Mouse (Mus musculus): ENCODE results near the gene Col6a4. TPM values are rescaled to one million over a fixed set of nuclear protein-coding genes. Genes with fewer than 3 reads are reported as not detected.

Gene Col6a4
- polyA plus RNA-seq, 1 experiment from 2014 or later = 0.86 TPM

DNA sequence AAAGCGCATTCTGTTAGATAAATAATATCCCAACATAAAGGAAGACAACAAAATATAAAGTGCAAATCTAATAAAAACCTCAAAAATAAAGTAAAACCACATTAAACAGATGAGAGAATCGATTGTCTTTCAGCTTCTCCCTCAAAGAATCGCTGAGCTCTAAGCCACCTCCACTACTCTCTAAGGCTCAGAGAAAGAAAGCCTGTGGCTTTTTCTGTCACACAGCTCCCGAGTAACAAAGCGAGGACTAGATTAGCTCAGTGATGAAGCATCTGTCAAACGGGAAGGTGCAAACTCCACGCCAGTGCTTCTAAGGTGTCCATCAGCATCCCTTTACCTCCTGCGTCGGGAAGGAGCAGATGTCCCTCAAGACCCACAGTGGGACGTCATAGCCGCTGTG is 98.6 kb downstream of the Col6a4 start:
- WGBS = 49% methylated on average over 11 of the region's 11 CpGs
- ATAC-seq (replicated peaks; ENCODE audit: low FRiP score, low read depth) (no peak), DNase-seq (ENCODE audit: low spot score) (no peak)
- Histone ChIP-seq H3K4me1 (replicated peaks; ENCODE audit: insufficient read depth, low read length) (no peaks in the 10 kb centered on the region), H3K9me3 (replicated peaks; ENCODE audit: low read length) (no peaks in the 10 kb centered on the region), H3K9ac (ENCODE audit: low read depth, low read length) (no peak overlapping the region), H3K36me3 (ENCODE audit: insufficient read depth, low read length) (no peaks in the 10 kb centered on the region), H3K4me3 (replicated peaks; ENCODE audit: low read depth, low read length) (no peak overlapping the region), H3K27ac (no peak overlapping the region), H3K4me2 (ENCODE audit: low read length) (no peak overlapping the region), H3K27me3 (ENCODE audit: insufficient read depth, low read length) (no peaks in the 10 kb centered on the region)
- no peak for TF ChIP-seq CTCF (IDR thresholded peaks at IDR 0.05; ENCODE audit: low read depth)

DNA sequence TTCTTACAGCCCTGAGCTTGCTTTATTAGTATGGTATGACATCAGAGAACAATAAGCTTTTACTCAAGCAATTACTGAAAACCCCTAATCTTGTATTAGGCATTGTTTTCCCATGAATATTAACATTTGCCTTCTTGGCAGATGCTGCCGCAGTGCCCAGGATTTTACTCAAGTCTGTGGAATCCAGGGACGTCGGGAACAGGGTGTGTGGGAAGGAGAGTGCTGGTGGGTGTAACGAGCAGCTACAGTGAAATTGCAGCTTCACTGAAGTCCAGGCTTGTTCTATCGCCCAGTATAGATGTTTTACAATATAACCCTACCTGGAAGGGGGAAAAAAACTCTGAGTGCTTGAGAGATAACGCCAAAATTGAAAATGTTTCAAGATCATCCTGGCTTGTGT is 104.2 kb downstream of the Col6a4 start:
- 69% methylated on average over 6 of the region's 6 CpGs for WGBS
- no peak for TF ChIP-seq CTCF (IDR thresholded peaks at IDR 0.05; ENCODE audit: low read depth)
- Histone ChIP-seq H3K4me2 (ENCODE audit: low read length) (no peak overlapping the region), H3K9me3 (replicated peaks; ENCODE audit: low read length) (no peaks in the 10 kb centered on the region), H3K4me1 (replicated peaks; ENCODE audit: insufficient read depth, low read length) (no peaks in the 10 kb centered on the region), H3K4me3 (replicated peaks; ENCODE audit: low read depth, low read length) (no peak overlapping the region), H3K36me3 (ENCODE audit: insufficient read depth, low read length) (no peaks in the 10 kb centered on the region), H3K27ac (no peak overlapping the region), H3K9ac (ENCODE audit: low read depth, low read length) (no peak overlapping the region), H3K27me3 (ENCODE audit: insufficient read depth, low read length) (no peaks in the 10 kb centered on the region)
- DNase-seq (ENCODE audit: low spot score) = no peak
- no peak for ATAC-seq (replicated peaks; ENCODE audit: low FRiP score, low read depth)

DNA sequence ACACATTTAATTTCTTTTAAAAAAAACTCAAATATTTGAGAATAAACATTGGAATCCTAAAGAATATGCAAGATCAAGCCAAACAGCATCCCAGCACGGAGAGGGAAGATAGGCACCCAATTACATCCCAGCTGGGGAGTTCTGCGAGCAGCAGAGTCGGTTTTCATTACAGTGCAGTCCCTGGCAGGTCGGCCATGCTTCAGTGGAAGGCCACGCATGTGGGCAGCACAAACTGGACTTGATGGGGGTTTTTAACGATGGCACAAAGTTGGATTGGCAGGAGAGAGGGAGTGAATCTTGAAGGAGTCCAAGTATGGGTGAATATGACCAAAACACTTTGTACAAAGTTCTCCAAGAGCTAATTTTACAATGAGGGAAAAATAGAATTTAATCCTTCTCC is 106.5 kb downstream of the Col6a4 start:
- Histone ChIP-seq H3K9me3 (replicated peaks; ENCODE audit: low read length) (no peaks in the 10 kb centered on the region), H3K4me2 (ENCODE audit: low read length) (no peak overlapping the region), H3K27me3 (ENCODE audit: insufficient read depth, low read length) (no peaks in the 10 kb centered on the region), H3K36me3 (ENCODE audit: insufficient read depth, low read length) (no peaks in the 10 kb centered on the region), H3K4me1 (replicated peaks; ENCODE audit: insufficient read depth, low read length) (no peaks in the 10 kb centered on the region), H3K9ac (ENCODE audit: low read depth, low read length) (no peak overlapping the region), H3K27ac (no peak overlapping the region), H3K4me3 (replicated peaks; ENCODE audit: low read depth, low read length) (no peak overlapping the region)
- no peak for ATAC-seq (replicated peaks; ENCODE audit: low FRiP score, low read depth)
- WGBS = 36% methylated on average over 6 of the region's 6 CpGs
- peak; percentile 59 for DNase-seq (ENCODE audit: low spot score)
- TF ChIP-seq CTCF (IDR thresholded peaks at IDR 0.05; ENCODE audit: low read depth) = no peak

DNA sequence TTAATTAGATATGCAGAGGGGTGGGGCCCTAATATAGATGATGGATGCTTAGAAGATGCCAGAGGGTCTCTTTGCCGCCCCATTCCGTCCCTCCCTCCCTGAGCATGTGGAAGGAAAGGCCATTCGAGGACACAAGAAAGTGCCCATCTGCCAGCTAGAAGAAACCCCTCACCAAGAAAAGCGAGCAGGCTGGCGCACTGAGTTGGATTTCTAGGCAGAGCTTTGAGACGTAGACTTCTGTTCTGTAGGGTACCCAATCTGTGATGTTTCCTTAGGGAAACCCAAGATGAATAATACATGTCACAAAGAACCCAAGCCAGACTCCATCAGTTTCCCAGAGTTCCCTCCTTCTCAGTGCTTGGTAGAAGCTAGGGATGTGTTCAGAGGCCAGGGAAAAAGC is 107.1 kb downstream of the Col6a4 start:
- no peak overlapping the region for H3K4me2 ChIP-seq (ENCODE audit: low read length)
- no peak for ATAC-seq (replicated peaks; ENCODE audit: low FRiP score, low read depth)
- DNase-seq (ENCODE audit: low spot score) = no peak
- WGBS = 82% methylated on average over 6 of the region's 6 CpGs
- no peak overlapping the region for H3K27ac ChIP-seq
- no peaks in the 10 kb centered on the region for H3K9me3 ChIP-seq (replicated peaks; ENCODE audit: low read length)
- no peaks in the 10 kb centered on the region for H3K4me1 ChIP-seq (replicated peaks; ENCODE audit: insufficient read depth, low read length)
- no peaks in the 10 kb centered on the region for H3K36me3 ChIP-seq (ENCODE audit: insufficient read depth, low read length)
- no peak overlapping the region for H3K9ac ChIP-seq (ENCODE audit: low read depth, low read length)
- no peak for TF ChIP-seq CTCF (IDR thresholded peaks at IDR 0.05; ENCODE audit: low read depth)
- no peaks in the 10 kb centered on the region for H3K27me3 ChIP-seq (ENCODE audit: insufficient read depth, low read length)
- H3K4me3 ChIP-seq (replicated peaks; ENCODE audit: low read depth, low read length) = no peak overlapping the region

DNA sequence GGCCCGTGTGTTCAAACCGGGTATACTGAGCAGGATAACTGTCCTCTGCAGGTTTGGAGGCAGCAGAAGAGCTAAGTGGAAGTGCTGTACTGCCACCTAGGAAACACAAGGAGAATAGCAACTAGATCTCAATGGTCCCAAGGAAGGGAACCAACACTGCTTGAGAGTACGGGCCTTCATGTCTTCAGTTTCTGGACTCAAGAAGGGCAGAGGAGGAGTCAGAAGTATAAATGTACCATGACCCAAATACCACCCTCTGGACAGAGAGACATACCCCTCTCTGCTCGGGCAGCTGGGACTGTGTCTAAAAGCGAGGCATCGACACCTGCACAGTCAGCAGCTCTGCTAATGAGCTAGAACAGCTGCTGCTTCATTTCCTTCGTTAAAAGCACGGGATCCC is 108.5 kb downstream of the Col6a4 start:
- 64% methylated on average over 8 of the region's 8 CpGs for WGBS
- Histone ChIP-seq H3K4me3 (replicated peaks; ENCODE audit: low read depth, low read length) (no peak overlapping the region), H3K9ac (ENCODE audit: low read depth, low read length) (no peak overlapping the region), H3K9me3 (replicated peaks; ENCODE audit: low read length) (no peaks in the 10 kb centered on the region), H3K27me3 (ENCODE audit: insufficient read depth, low read length) (no peaks in the 10 kb centered on the region), H3K4me1 (replicated peaks; ENCODE audit: insufficient read depth, low read length) (no peaks in the 10 kb centered on the region), H3K4me2 (ENCODE audit: low read length) (no peak overlapping the region), H3K27ac (no peak overlapping the region), H3K36me3 (ENCODE audit: insufficient read depth, low read length) (no peaks in the 10 kb centered on the region)
- peak; percentile 66 for TF ChIP-seq CTCF (IDR thresholded peaks at IDR 0.05; ENCODE audit: low read depth)
- DNase-seq (ENCODE audit: low spot score) = peak; percentile 66
- no peak for ATAC-seq (replicated peaks; ENCODE audit: low FRiP score, low read depth)

DNA sequence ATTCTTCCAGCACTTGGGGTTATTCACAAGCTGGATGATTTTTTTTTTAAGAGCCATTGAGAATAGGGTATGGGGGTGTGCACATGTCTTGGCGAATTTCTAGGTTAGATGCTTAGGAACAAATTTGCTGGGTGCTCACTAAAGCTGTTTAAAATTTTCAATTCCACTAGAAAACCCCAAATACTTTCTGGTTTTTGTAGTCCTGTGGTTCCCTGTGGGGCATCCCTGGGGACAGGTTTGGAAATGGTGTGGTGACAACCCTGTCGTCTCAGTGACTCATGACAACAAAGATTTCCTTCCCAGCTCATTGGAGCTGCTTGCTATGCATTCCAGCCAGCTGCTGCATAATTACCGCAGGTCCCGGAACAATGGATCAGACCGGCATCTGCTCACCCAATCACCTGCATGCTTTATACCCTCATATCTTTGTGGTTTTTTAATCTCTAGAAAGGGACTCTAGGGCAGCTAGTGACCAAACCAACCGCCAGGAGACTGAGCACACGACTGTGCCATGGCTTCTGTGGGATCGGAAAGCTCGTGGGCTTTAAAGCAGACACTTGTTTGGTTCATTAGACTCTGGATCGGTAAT is 111.6 kb downstream of the Col6a4 start:
- H3K4me2 ChIP-seq (ENCODE audit: low read length) = no peak overlapping the region
- no peaks in the 10 kb centered on the region for H3K4me1 ChIP-seq (replicated peaks; ENCODE audit: insufficient read depth, low read length)
- no peak for TF ChIP-seq CTCF (IDR thresholded peaks at IDR 0.05; ENCODE audit: low read depth)
- no peak overlapping the region for H3K9ac ChIP-seq (ENCODE audit: low read depth, low read length)
- no peaks in the 10 kb centered on the region for H3K27me3 ChIP-seq (ENCODE audit: insufficient read depth, low read length)
- H3K9me3 ChIP-seq (replicated peaks; ENCODE audit: low read length) = no peaks in the 10 kb centered on the region
- H3K4me3 ChIP-seq (replicated peaks; ENCODE audit: low read depth, low read length) = no peak overlapping the region
- no peak for ATAC-seq (replicated peaks; ENCODE audit: low FRiP score, low read depth)
- WGBS = 27% methylated on average over 10 of the region's 10 CpGs
- H3K36me3 ChIP-seq (ENCODE audit: insufficient read depth, low read length) = no peaks in the 10 kb centered on the region
- DNase-seq (ENCODE audit: low spot score) = no peak
- H3K27ac ChIP-seq = no peak overlapping the region

DNA sequence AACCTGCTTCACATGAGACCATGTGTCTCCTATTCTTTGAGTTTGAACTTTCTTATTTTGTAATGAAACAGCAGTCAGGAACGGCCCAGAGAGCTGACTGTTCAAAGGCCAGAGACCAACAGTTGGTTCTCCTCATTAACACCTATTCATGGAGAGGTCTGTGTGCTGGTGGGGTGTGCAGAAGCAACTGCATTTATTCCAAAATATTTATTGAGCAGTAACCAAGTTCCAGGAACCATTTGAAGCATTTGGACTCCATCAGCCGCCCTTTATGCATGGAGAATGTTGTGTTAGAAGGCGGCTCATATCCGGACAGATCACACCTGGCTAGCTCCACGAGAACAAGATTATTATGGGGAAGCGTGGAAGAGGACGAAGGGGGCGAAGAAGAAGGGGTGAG is 118.1 kb downstream of the Col6a4 start:
- no peak for TF ChIP-seq CTCF (IDR thresholded peaks at IDR 0.05; ENCODE audit: low read depth)
- Histone ChIP-seq H3K27me3 (ENCODE audit: insufficient read depth, low read length) (no peaks in the 10 kb centered on the region), H3K36me3 (ENCODE audit: insufficient read depth, low read length) (no peaks in the 10 kb centered on the region), H3K9ac (ENCODE audit: low read depth, low read length) (no peak overlapping the region), H3K4me3 (replicated peaks; ENCODE audit: low read depth, low read length) (no peak overlapping the region), H3K4me2 (ENCODE audit: low read length) (no peak overlapping the region), H3K9me3 (replicated peaks; ENCODE audit: low read length) (no peaks in the 10 kb centered on the region), H3K4me1 (replicated peaks; ENCODE audit: insufficient read depth, low read length) (no peaks in the 10 kb centered on the region), H3K27ac (no peak overlapping the region)
- WGBS = 75% methylated on average over 8 of the region's 8 CpGs
- ATAC-seq (replicated peaks; ENCODE audit: low FRiP score, low read depth) (no peak), DNase-seq (ENCODE audit: low spot score) (no peak)
